Mouse (Mus musculus): ENCODE measurements at regions not wholly inside any gene's neighbourhood (a gene's known extent, or its start where the extent isn't known, plus 50 kb on each side); places are given as distances from the start of the nearest gene placed in this dataset.
"Not testable (repeated sequence)": the region's sequence is repeated elsewhere in the genome, so short reads cannot be mapped to it uniquely, and the experiment has no call there.

- no peaks in the 10 kb centered on the region for H3K36me3 ChIP-seq
- no peak overlapping the region for H3K27ac ChIP-seq (replicated peaks)
- H3K4me3 ChIP-seq: no peak overlapping the region
- WGBS: 78% methylated on average over 4 of the region's 4 CpGs
- no peaks in the 10 kb centered on the region for H3K27me3 ChIP-seq (ENCODE audit: low read depth, poor library complexity, severe bottlenecking)
- no peak for DNase-seq (ENCODE audit: low spot score)
- H3K9me3 ChIP-seq (replicated peaks): no peaks in the 10 kb centered on the region
- no peaks in the 10 kb centered on the region for H3K4me1 ChIP-seq
These were observed 132.9 kb downstream of the Tfec start for GRCm38 (mm10) chr6:16765354-16765753.

DNA sequence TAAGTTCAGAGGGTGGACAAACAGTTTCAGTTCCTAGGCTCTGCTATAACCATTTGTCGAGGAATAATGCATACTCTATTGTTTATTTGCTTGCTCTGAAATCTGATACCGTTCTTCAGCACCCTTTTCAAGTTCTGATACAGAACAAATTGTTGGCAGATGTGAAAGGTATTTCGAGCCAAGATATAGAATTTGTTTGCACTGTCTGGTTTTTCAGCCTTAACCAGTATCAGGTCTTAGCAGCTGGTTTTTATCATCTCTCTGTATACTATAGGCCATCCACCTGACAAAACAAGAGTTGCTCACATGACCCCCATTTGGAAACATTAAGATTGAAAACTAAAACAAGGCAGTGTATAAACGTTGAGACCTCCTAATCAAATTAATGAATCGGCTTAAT lies 133.5 kb downstream of the Tfec start:
- Histone ChIP-seq H3K27ac (replicated peaks) (no peak overlapping the region), H3K4me3 (no peak overlapping the region), H3K36me3 (no peaks in the 10 kb centered on the region), H3K9me3 (replicated peaks) (no peaks in the 10 kb centered on the region), H3K4me1 (no peaks in the 10 kb centered on the region), H3K27me3 (ENCODE audit: low read depth, poor library complexity, severe bottlenecking) (no peaks in the 10 kb centered on the region)
- no peak for DNase-seq (ENCODE audit: low spot score)
- 74% methylated on average over 5 of the region's 5 CpGs for WGBS

GRCm38 (mm10) chr6:16755044-16755443 lies 143.2 kb downstream of the Tfec start:
- H3K4me1 ChIP-seq: peaks cover 11% of the 10 kb centered on the region
- 91% methylated on average over 1 of the region's 1 CpGs for WGBS
- H3K27ac ChIP-seq (replicated peaks); H3K36me3 ChIP-seq; H3K4me3 ChIP-seq; DNase-seq (ENCODE audit: low spot score); H3K27me3 ChIP-seq (ENCODE audit: low read depth, poor library complexity, severe bottlenecking); H3K9me3 ChIP-seq (replicated peaks): not testable (repeated sequence)

DNA sequence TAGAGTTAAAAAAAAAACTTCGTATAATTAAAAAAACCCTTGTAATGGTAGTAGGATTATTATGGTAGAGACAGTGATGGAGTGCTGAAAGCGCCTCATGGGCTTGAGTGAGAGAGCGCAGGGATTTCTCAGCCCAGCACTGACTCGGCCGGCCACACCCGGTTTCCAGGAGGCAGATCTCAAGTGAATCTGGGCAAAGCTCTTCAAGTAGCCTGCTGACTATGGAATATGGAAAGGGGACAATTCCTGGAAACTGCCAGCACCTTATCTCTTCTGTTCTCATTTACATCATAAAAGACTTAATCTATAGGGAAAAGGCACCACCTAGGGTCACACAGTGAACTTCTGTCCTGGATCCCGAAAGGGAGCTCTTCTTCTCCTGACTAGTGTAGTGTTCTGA lies 165.1 kb downstream of the Tfec start:
- no peak for DNase-seq (ENCODE audit: low spot score)
- Histone ChIP-seq H3K27ac (replicated peaks) (no peak overlapping the region), H3K4me3 (no peak overlapping the region), H3K36me3 (no peaks in the 10 kb centered on the region), H3K9me3 (replicated peaks) (no peaks in the 10 kb centered on the region), H3K27me3 (ENCODE audit: low read depth, poor library complexity, severe bottlenecking) (no peaks in the 10 kb centered on the region), H3K4me1 (peaks cover 21% of the 10 kb centered on the region)
- 73% methylated on average over 7 of the region's 7 CpGs for WGBS

DNA sequence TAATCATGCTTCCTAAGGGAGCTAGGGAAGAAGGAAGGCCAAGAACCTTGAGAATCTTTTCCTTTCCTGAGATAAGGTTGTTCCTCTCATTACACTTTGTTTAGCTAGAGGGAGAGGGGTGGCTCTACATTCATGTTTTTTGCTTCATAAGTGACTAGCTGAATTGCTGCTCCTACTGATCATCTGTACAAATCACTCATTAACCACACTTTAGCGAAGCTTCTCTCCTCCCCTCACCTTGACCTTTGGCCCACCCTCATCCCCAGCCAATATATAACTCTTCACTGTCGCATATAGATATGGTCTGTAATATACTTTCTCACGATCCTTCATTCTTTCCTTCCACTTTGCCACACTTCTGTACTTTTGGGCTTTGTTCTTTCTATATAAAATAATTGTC lies 166.1 kb downstream of the Tfec start:
- Histone ChIP-seq H3K27me3 (ENCODE audit: low read depth, poor library complexity, severe bottlenecking) (no peaks in the 10 kb centered on the region), H3K4me1 (peaks cover 22% of the 10 kb centered on the region), H3K36me3 (no peaks in the 10 kb centered on the region), H3K4me3 (no peak overlapping the region), H3K9me3 (replicated peaks) (no peaks in the 10 kb centered on the region), H3K27ac (replicated peaks) (0 out of 2 replicates have a peak overlapping the region, but pooled peaks have one; percentile 23)
- DNase-seq (ENCODE audit: low spot score): no peak
- 89% methylated on average over 3 of the region's 3 CpGs for WGBS

GRCm38 (mm10) chr6:16727256-16727890 lies 170.9 kb downstream of the Tfec start:
- H3K4me1 ChIP-seq: peaks cover 24% of the 10 kb centered on the region
- WGBS: 31% methylated on average over 13 of the region's 13 CpGs
- no peaks in the 10 kb centered on the region for H3K36me3 ChIP-seq
- H3K27me3 ChIP-seq (ENCODE audit: low read depth, poor library complexity, severe bottlenecking): no peaks in the 10 kb centered on the region
- no peak for DNase-seq (ENCODE audit: low spot score)
- H3K27ac ChIP-seq (replicated peaks): peak overlapping the region; percentile 64
- H3K4me3 ChIP-seq: peak overlapping the region; percentile 24; the same call in 1 of the 2 replicates
- H3K9me3 ChIP-seq (replicated peaks): no peaks in the 10 kb centered on the region

DNA sequence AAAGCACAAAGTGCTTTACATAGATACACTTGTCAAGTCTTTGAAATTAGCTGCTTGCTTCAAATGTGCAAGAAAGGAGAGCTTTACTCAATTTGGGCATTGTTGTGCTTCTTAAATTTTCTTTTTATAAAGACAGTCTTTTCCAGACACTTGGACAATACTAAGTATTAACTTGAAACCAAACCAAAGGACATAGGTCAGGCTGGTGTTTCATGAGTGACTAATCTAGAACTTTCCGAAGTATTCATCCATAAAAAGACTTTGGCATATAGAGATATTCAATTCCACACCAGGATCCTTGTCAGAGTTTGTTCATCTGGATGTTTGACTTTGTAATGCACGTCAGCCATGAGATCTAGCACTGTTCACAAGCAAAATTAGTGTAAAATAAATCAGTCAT lies 173.0 kb downstream of the Tfec start:
- Histone ChIP-seq H3K27ac (replicated peaks) (no peak overlapping the region), H3K27me3 (ENCODE audit: low read depth, poor library complexity, severe bottlenecking) (no peaks in the 10 kb centered on the region), H3K4me3 (no peak overlapping the region), H3K36me3 (no peaks in the 10 kb centered on the region), H3K4me1 (peaks cover 13% of the 10 kb centered on the region), H3K9me3 (replicated peaks) (no peaks in the 10 kb centered on the region)
- 85% methylated on average over 2 of the region's 2 CpGs for WGBS
- DNase-seq (ENCODE audit: low spot score): no peak

DNA sequence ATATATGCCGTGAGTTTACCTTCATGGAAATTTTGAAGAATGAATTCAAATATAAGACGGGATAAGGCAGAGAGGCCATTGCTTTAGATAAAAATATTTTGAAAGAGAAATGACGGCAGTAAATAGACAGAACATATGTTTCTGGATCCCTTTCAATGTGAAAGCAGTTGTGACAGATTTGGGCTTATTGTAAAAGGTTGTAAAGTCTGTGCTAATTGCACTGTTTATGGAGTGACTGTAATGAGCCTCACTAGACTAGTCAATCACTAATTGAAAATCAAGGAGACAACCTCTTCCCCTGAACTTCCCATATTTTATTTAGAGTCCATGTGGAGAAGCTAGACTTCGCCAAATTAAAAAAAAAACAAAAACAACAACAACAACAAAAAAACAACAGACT lies 193.7 kb downstream of the Tfec start:
- 95% methylated on average over 4 of the region's 4 CpGs for WGBS
- Histone ChIP-seq H3K27me3 (ENCODE audit: low read depth, poor library complexity, severe bottlenecking) (no peaks in the 10 kb centered on the region), H3K36me3 (no peaks in the 10 kb centered on the region), H3K27ac (replicated peaks) (no peak overlapping the region), H3K4me3 (no peak overlapping the region), H3K4me1 (0 out of 2 replicates have a peak, but pooled peaks cover 5% of the 10 kb centered on the region), H3K9me3 (replicated peaks) (no peaks in the 10 kb centered on the region)
- DNase-seq (ENCODE audit: low spot score): no peak

- Histone ChIP-seq H3K27ac (replicated peaks) (no peak overlapping the region), H3K4me3 (no peak overlapping the region), H3K27me3 (ENCODE audit: low read depth, poor library complexity, severe bottlenecking) (no peaks in the 10 kb centered on the region), H3K4me1 (0 out of 2 replicates have a peak, but pooled peaks cover 5% of the 10 kb centered on the region), H3K36me3 (no peaks in the 10 kb centered on the region), H3K9me3 (replicated peaks) (no peaks in the 10 kb centered on the region)
- DNase-seq (ENCODE audit: low spot score): no peak
- WGBS: 83% methylated on average over 3 of the region's 3 CpGs
These were observed 194.9 kb downstream of the Tfec start for GRCm38 (mm10) chr6:16703412-16703746.

DNA sequence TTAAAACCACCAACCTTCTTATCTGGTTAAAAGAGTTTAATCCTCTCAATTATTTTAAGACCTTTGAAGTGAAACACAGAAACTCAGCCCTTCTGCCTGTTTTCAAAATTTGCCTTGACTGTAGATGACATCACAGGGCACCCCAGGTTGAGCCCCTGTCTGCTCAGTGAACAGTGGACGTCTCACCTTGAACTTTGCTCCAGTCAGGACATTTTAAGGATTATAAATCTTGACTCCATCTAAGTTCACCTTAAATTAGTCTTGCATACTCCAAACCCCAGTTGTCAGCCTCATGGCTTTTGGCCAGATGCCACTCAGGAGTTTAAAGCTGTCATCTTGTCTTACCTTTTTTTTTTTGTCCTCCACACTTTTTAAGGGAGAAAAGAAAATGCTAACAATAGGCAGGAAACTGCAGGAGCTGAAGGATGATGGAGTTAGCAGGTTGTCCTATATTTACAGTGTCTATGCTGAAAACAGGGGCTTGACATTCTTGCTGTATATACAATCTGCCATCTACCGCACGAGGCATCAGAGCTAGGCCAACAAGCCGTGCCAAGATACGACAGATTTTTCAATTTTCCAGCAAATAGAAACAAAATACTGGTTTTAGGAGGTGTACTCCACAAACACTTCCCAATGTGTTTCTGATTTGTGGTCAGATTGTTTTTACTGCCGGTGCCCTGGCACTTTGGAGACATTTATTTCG lies 195.4 kb downstream of the Tfec start:
- no peak for DNase-seq (ENCODE audit: low spot score)
- Histone ChIP-seq H3K36me3 (no peaks in the 10 kb centered on the region), H3K27ac (replicated peaks) (no peak overlapping the region), H3K27me3 (ENCODE audit: low read depth, poor library complexity, severe bottlenecking) (no peaks in the 10 kb centered on the region), H3K4me1 (0 out of 2 replicates have a peak, but pooled peaks cover 5% of the 10 kb centered on the region), H3K4me3 (no peak overlapping the region), H3K9me3 (replicated peaks) (no peaks in the 10 kb centered on the region)
- WGBS: 74% methylated on average over 7 of the region's 7 CpGs

DNA sequence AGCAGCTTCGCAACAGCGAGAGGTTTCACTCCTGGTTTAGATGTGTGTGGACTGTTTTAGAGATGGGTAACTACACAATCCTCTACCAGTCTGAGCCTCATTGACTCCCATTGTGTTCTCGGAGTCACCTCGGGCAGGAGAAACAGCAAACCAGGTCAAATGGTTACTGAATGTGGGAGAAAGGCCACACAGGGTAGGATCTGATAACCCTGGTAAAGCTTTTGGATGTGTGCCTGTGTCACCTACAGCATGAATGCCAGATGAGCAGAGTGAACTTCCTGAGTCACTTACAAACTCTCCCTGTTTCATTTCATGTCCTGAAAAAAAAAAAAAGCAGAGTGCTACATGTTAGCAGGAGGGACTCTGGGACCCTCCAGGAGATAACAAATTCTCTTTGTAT lies 201.0 kb downstream of the Tfec start:
- no peak overlapping the region for H3K4me3 ChIP-seq
- no peaks in the 10 kb centered on the region for H3K36me3 ChIP-seq
- H3K27ac ChIP-seq (replicated peaks): no peak overlapping the region
- no peaks in the 10 kb centered on the region for H3K9me3 ChIP-seq (replicated peaks)
- DNase-seq (ENCODE audit: low spot score): no peak
- 73% methylated on average over 4 of the region's 4 CpGs for WGBS
- H3K27me3 ChIP-seq (ENCODE audit: low read depth, poor library complexity, severe bottlenecking): no peaks in the 10 kb centered on the region
- 0 out of 2 replicates have a peak, but pooled peaks cover 2% of the 10 kb centered on the region for H3K4me1 ChIP-seq

GRCm38 (mm10) chr6:16668004-16668403 lies 230.2 kb downstream of the Tfec start:
- Histone ChIP-seq H3K4me1 (peaks cover 19% of the 10 kb centered on the region), H3K27ac (replicated peaks) (0 out of 2 replicates have a peak overlapping the region, but pooled peaks have one; percentile 17), H3K9me3 (replicated peaks) (0 out of 2 replicates have a peak, but pooled peaks cover 2% of the 10 kb centered on the region), H3K4me3 (no peak overlapping the region), H3K27me3 (ENCODE audit: low read depth, poor library complexity, severe bottlenecking) (no peaks in the 10 kb centered on the region), H3K36me3 (no peaks in the 10 kb centered on the region)
- peak; percentile 62 for DNase-seq (ENCODE audit: low spot score)
- WGBS: 0% methylated on average over 2 of the region's 2 CpGs

DNA sequence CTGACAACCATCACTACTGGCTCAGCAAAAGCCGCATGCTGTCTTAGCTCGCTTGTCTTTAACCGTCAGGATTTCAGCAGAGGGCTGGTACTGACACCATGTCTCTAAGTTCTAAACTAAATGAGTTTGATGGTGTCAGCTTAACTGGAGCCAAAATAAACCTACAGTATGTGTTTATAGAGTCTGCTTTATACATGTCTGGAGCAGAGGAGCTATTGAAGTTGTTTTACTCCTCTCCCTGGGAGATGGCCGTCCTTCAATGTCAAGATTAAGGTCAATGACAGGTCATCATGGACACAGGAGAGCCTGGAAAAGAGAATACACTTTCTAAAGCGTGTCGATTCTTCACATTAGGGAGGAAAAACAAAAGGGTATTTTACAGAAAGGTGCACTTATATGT lies 231.0 kb downstream of the Tfec start:
- Histone ChIP-seq H3K27me3 (ENCODE audit: low read depth, poor library complexity, severe bottlenecking) (no peaks in the 10 kb centered on the region), H3K36me3 (no peaks in the 10 kb centered on the region), H3K4me3 (no peak overlapping the region), H3K27ac (replicated peaks) (0 out of 2 replicates have a peak overlapping the region, but pooled peaks have one; percentile 17), H3K9me3 (replicated peaks) (0 out of 2 replicates have a peak, but pooled peaks cover 2% of the 10 kb centered on the region), H3K4me1 (peaks cover 19% of the 10 kb centered on the region)
- DNase-seq (ENCODE audit: low spot score): peak; percentile 12
- WGBS: 48% methylated on average over 6 of the region's 6 CpGs
